Mouse (Mus musculus) intestine, postnatal 0 days (tissue): ENCODE measurements around the gene Mt4. TPM values are rescaled to one million over a fixed set of nuclear protein-coding genes. Genes with fewer than 3 reads are reported as not detected.

Source experiments
- ATAC-seq: fragments of 200-750 bp; cut with Nextera tagmentation; 2 replicates; pipeline ENCODE4 v1.8.0; 2017; ENCODE audit warnings: mild to moderate bottlenecking, moderate TSS enrichment, moderate library complexity
- H3K27ac ChIP-seq: fragments of 300-500 bp; sonication (generic); 2 replicates; pipeline ENCODE4 v1.5.1; 2014; ENCODE audit warnings: mild to moderate bottlenecking, low read depth, low read length, moderate library complexity
- H3K27me3 ChIP-seq: fragments of 300-500 bp; sonication (generic); replicated peaks from 2 replicates; pipeline ENCODE4 v1.6.1; 2014; ENCODE audit warnings: low read length, mixed read lengths; ENCODE audit not compliant: control insufficient read depth, insufficient read depth
- H3K36me3 ChIP-seq: fragments of 300-500 bp; sonication (generic); 2 replicates; pipeline ENCODE4 v1.6.1; 2014; ENCODE audit warnings: mild to moderate bottlenecking, moderate library complexity; ENCODE audit not compliant: control insufficient read depth, insufficient read depth
- H3K4me1 ChIP-seq: fragments of 300-500 bp; sonication (generic); replicated peaks from 2 replicates; pipeline ENCODE4 v1.6.1; 2014; ENCODE audit warnings: antibody characterized with exemption, low read length, mixed read lengths; ENCODE audit not compliant: control insufficient read depth, insufficient read depth
- H3K4me2 ChIP-seq: fragments of 300-500 bp; sonication (generic); replicated peaks from 2 replicates; pipeline ENCODE4 v1.6.1; 2014; ENCODE audit warnings: low read depth, mild to moderate bottlenecking, moderate library complexity
- H3K4me3 ChIP-seq: fragments of 300-500 bp; sonication (generic); 2 replicates; pipeline ENCODE4 v1.5.1; 2014; ENCODE audit warnings: low read depth, low read length
- H3K9ac ChIP-seq: fragments of 300-500 bp; sonication (generic); 2 replicates; pipeline ENCODE4 v1.6.1; 2014; ENCODE audit warnings: mild to moderate bottlenecking, low read depth, low read length
- H3K9me3 ChIP-seq: fragments of 300-500 bp; sonication (generic); 2 replicates; pipeline ENCODE4 v1.6.1; 2016; ENCODE audit warnings: mixed run types; ENCODE audit not compliant: control insufficient read depth
- CTCF ChIP-seq: sonication (generic); IDR thresholded peaks from 2 replicates; pipeline ENCODE4 v1.5.1; 2016; ENCODE audit warnings: low read depth, mild to moderate bottlenecking, control low read depth, antibody characterized with exemption, moderate library complexity
- WGBS: fragments of 180-500 bp; shearing (Covaris S2); extraction: QIAGEN DNeasy Blood & Tissue Kit; methylation state at CpG from one replicate; pipeline ENCODE4 v1.1.7; 2014; 5-methylcytosine and 5-hydroxymethylcytosine counted together
- polyA plus RNA-seq: library from polyadenylated mRNA; unstranded; fragments of >200 nt; fragmentation: Nextera tagmentation; extraction: Ambion mirVana; gene quantifications from 2 replicates; pipeline ENCODE4 v1.2.1, GENCODE M21; 2015

Mt4 gene
- polyA plus RNA-seq: 0.69 and 2.6 TPM in 2 replicates

DNA sequence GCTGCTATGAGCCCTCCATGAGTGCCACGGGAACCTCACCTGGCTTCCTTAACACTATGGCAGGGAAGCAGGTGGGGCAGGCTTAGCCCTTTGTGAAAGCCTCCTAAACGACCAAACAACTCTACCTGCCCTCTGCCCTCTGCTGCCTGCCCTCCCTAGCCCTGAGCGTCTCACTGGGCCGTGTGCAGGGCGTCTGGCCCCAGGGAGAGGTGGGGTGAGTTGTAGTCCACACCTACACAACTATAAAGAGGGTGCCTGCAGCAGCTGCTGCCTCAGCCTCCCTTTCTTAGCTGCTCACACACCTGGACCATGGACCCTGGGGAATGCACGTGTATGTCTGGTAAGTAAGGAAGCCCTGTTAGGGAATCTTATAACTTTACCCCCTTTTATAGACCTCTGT, at the start of gene Mt4:
Gene Mt4 (plus strand): TSS at position 265 of the 400 bp plus-strand sequence.
- no peak for TF ChIP-seq CTCF
- ATAC-seq: peak; percentile 89
- H3K27me3 ChIP-seq: no peaks in the 10 kb centered on the region
- H3K9me3 ChIP-seq: no peaks in the 10 kb centered on the region
- no peak within 1 kb of the TSS for H3K9ac ChIP-seq
- H3K4me1 ChIP-seq: peaks cover 5% of the 10 kb centered on the region; the same call in 1 of the 2 replicates
- peak within 1 kb of the TSS; percentile 37; the same call in 1 of the 2 replicates for H3K4me2 ChIP-seq
- H3K4me3 ChIP-seq: no peak within 1 kb of the TSS
- H3K27ac ChIP-seq: no peak within 1 kb of the TSS
- H3K36me3 ChIP-seq: no peaks in the 10 kb centered on the region
- WGBS: 31% methylated on average over 6 of the region's 6 CpGs

DNA sequence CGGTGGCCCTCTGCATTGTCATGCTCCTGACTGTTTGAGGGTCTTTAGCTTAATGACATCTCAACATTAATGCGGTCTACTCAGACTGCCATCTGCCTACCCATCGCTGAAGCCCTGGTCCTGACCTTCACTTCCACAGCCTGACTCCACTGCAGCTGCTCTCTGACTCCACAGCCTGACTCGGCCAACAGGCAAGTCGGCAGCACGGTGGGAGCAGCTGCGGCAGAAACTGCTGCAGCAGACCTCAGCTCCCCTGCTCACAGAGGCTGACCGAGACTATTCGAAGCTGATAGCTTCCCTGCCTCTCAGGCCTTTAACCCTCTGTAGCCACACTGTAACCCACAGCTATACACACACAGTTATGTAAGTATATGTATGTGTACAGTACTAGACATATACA, 49.0 kb upstream of the Mt4 start:
- TF ChIP-seq CTCF: no peak
- Histone ChIP-seq H3K27me3 (no peaks in the 10 kb centered on the region), H3K36me3 (no peaks in the 10 kb centered on the region), H3K9ac (no peak overlapping the region), H3K4me1 (no peaks in the 10 kb centered on the region), H3K27ac (no peak overlapping the region), H3K4me2 (no peak overlapping the region), H3K4me3 (no peak overlapping the region), H3K9me3 (no peaks in the 10 kb centered on the region)
- ATAC-seq: no peak
- WGBS: 87% methylated on average over 9 of the region's 9 CpGs

DNA sequence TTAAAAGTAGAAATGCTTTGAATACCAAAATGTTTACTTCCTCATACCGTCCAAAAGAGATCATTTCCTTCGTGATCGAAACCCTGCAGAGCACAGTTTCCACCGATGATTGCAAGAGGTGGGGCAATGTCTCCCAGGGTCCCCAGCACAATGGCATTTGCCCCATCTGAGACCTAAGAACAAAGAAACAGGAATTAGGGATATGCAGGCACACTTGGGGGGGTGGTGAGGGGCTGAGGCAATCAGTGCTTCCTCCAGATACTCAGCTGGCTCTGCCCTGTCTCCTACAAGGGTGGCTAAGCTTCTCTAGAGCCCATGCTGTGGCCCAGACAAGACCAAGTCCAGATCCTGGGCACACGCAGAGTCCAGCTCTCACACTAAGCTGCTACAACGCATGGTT, 47.3 kb upstream of the Mt4 start:
- Histone ChIP-seq H3K27ac (no peak overlapping the region), H3K27me3 (no peaks in the 10 kb centered on the region), H3K4me3 (no peak overlapping the region), H3K9me3 (no peaks in the 10 kb centered on the region), H3K4me2 (no peak overlapping the region), H3K36me3 (no peaks in the 10 kb centered on the region), H3K9ac (no peak overlapping the region), H3K4me1 (no peaks in the 10 kb centered on the region)
- 65% methylated on average over 6 of the region's 6 CpGs for WGBS
- no peak for TF ChIP-seq CTCF
- ATAC-seq: no peak

DNA sequence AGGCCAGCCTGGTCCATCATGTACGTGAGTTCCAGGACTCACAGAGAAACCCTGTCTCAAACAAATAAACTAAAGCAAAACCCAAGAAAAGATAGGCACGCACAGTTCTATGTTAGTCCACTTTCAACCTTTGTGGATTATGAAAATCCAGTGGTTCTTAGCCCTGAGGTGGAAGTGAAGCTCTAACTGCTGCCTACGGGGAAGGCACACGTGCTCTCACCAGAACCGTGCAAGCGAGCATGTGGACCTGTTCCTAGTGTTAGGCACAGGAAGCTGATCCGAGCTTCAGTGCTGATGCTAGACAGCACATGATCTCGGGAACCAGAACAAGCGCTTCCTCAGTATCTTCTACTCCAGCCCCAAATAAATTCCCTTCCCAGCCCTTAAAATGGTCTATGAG, 44.1 kb upstream of the Mt4 start:
- Histone ChIP-seq H3K27me3 (no peaks in the 10 kb centered on the region), H3K36me3 (no peaks in the 10 kb centered on the region), H3K4me1 (no peaks in the 10 kb centered on the region), H3K27ac (no peak overlapping the region), H3K9ac (no peak overlapping the region), H3K4me3 (no peak overlapping the region), H3K9me3 (no peaks in the 10 kb centered on the region), H3K4me2 (no peak overlapping the region)
- TF ChIP-seq CTCF: no peak
- WGBS: 81% methylated on average over 9 of the region's 9 CpGs
- ATAC-seq: no peak

DNA sequence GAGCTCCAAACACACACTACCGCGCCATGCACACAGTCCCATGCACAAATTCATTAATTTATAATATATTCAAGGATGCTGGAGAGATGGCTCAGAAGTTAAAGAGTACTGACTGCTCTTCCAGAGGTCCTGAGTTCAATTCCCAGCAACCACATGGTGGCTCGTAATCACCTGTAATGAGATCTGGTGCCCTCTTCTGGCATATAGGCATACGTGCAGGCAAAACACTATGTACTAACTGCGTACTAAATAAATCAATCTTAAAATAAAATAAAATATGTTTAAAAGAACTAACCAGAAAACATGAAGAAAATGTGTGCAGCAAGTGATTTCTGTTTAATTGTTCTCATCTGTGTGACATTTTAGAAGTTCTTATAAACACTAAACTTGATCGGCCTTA, 42.7 kb upstream of the Mt4 start:
- H3K36me3 ChIP-seq: no peaks in the 10 kb centered on the region
- 0 out of 2 replicates have a peak, but pooled peaks have one; percentile 32 for TF ChIP-seq CTCF
- H3K9ac ChIP-seq: no peak overlapping the region
- H3K9me3 ChIP-seq: no peaks in the 10 kb centered on the region
- H3K27me3 ChIP-seq: no peaks in the 10 kb centered on the region
- H3K4me2 ChIP-seq: no peak overlapping the region
- no peak overlapping the region for H3K27ac ChIP-seq
- no peak for ATAC-seq
- H3K4me1 ChIP-seq: no peaks in the 10 kb centered on the region
- 85% methylated on average over 6 of the region's 6 CpGs for WGBS
- no peak overlapping the region for H3K4me3 ChIP-seq

DNA sequence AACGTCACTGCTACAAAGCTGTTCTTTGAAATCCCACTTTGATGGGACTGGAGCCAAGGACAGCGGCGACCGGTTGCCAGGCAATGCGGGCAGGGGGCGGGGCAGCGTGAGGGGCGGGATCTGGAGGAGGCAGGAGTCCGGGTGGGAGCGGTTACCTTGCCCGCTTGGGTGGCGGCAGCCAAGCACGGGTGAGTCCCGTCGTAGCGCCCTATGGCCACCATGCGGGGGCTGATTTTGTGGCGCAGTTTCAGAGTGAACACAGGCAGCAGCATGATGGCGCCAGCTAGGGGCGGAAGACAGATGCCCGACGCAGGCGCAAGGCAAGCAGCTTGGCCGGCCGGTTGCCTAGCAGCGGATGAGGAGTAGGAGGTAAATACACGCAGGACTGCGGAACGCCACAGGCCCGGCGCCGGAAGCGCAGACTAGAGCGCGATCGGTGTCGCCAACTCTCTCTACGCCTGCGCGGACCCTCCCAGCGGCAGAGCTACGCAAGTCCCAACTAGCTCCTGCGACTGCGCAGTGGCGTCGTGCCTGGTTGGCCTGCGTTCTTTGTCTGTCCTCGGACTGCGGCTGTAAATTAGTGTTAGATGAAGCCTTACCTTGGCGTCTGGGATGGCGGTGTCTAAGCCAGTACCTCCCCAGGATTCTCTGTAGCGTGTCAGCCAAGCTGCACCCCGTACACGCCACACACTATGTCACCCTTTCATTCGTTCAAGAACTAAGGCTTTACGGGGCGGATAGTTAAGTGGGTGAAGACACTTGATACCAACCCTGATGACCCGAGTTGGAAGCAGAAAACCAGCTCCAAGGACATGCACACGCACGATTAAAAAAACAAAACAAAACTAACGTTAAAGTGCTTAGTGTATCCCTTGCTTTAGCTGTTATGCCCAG, 38.7 kb upstream of the Mt4 start, which contains the start of gene Bbs2:
Gene Bbs2 (minus strand): TSS at position 848 of the 894 bp plus-strand sequence.
- Histone ChIP-seq H3K4me2 (peak within 1 kb of the TSS; percentile 64), H3K27ac (peak within 1 kb of the TSS; percentile 83), H3K4me1 (no peaks in the 10 kb centered on the region), H3K27me3 (no peaks in the 10 kb centered on the region), H3K4me3 (peak within 1 kb of the TSS; percentile 67), H3K36me3 (no peaks in the 10 kb centered on the region), H3K9me3 (no peaks in the 10 kb centered on the region), H3K9ac (peak within 1 kb of the TSS; percentile 49; the same call in 1 of the 2 replicates)
- peak; percentile 99 for ATAC-seq
- TF ChIP-seq CTCF: peak; percentile 72
- WGBS: under 1% methylated on average over 61 of the region's 61 CpGs
